Mouse (Mus musculus) midbrain, embryonic 10.5 days (tissue): ENCODE measurements at regions not wholly inside any gene's neighbourhood (a gene's known extent, or its start where the extent isn't known, plus 50 kb on each side); places are given as distances from the start of the nearest gene placed in this dataset.

Experiments
- DNase-seq: peaks from one replicate; pipeline ENCODE4 v3.0.0-alpha.2; 2017; ENCODE audit warnings: low spot score
- H3K27ac ChIP-seq: fragments of 300-500 bp; sonication (generic); replicated peaks from 2 replicates; pipeline ENCODE4 v1.5.1; 2016; ENCODE audit warnings: mild to moderate bottlenecking
- H3K27me3 ChIP-seq: fragments of 300-500 bp; sonication (generic); 2 replicates; pipeline ENCODE4 v1.6.1; 2016; ENCODE audit warnings: low read depth, mild to moderate bottlenecking; ENCODE audit not compliant: poor library complexity, severe bottlenecking
- H3K36me3 ChIP-seq: fragments of 300-500 bp; sonication (generic); 2 replicates; pipeline ENCODE4 v1.6.1; 2016; ENCODE audit warnings: mild to moderate bottlenecking, moderate library complexity
- H3K4me1 ChIP-seq: fragments of 300-500 bp; sonication (generic); 2 replicates; pipeline ENCODE4 v1.6.1; 2016
- H3K4me3 ChIP-seq: fragments of 300-500 bp; sonication (generic); 2 replicates; pipeline ENCODE4 v1.5.1; 2016; ENCODE audit warnings: mild to moderate bottlenecking, moderate library complexity
- H3K9me3 ChIP-seq: fragments of 300-500 bp; sonication (generic); replicated peaks from 2 replicates; pipeline ENCODE4 v1.6.1; 2016; ENCODE audit warnings: mild to moderate bottlenecking
- WGBS: fragments of 180-500 bp; shearing (Covaris S2); methylation state at CpG from one replicate; pipeline ENCODE4 v1.1.7; 2016; 5-methylcytosine and 5-hydroxymethylcytosine counted together

GRCm38 (mm10) chr7:124785896-124786295, 658.6 kb upstream of the Kdm8 start:
- Histone ChIP-seq H3K27ac (no peak overlapping the region), H3K27me3 (no peaks in the 10 kb centered on the region), H3K4me1 (no peaks in the 10 kb centered on the region), H3K4me3 (no peak overlapping the region), H3K36me3 (no peaks in the 10 kb centered on the region), H3K9me3 (no peaks in the 10 kb centered on the region)
- 88% methylated on average over 8 of the region's 8 CpGs for WGBS
- DNase-seq: no peak

- no peaks in the 10 kb centered on the region for H3K9me3 ChIP-seq
- no peaks in the 10 kb centered on the region for H3K27me3 ChIP-seq
- H3K4me3 ChIP-seq: no peak overlapping the region
- no peak for DNase-seq
- 85% methylated on average over 3 of the region's 3 CpGs for WGBS
- no peaks in the 10 kb centered on the region for H3K36me3 ChIP-seq
- no peaks in the 10 kb centered on the region for H3K4me1 ChIP-seq
- H3K27ac ChIP-seq: no peak overlapping the region
Observed at GRCm38 (mm10) chr7:124788781-124789180, 655.7 kb upstream of the Kdm8 start.

GRCm38 (mm10) chr7:124803101-124803500, 641.4 kb upstream of the Kdm8 start:
- WGBS: 82% methylated on average over 3 of the region's 3 CpGs
- Histone ChIP-seq H3K27ac (no peak overlapping the region), H3K4me1 (no peaks in the 10 kb centered on the region), H3K27me3 (no peaks in the 10 kb centered on the region), H3K4me3 (no peak overlapping the region), H3K36me3 (no peaks in the 10 kb centered on the region), H3K9me3 (no peaks in the 10 kb centered on the region)
- DNase-seq: no peak

GRCm38 (mm10) chr7:124834692-124835091, 609.8 kb upstream of the Kdm8 start:
- Histone ChIP-seq H3K27ac (no peak overlapping the region), H3K4me1 (no peaks in the 10 kb centered on the region)
- DNase-seq: no peak

GRCm38 (mm10) chr7:124836531-124836930, 607.9 kb upstream of the Kdm8 start:
- Histone ChIP-seq H3K4me3 (no peak overlapping the region), H3K36me3 (no peaks in the 10 kb centered on the region), H3K9me3 (no peaks in the 10 kb centered on the region), H3K27ac (no peak overlapping the region), H3K27me3 (no peaks in the 10 kb centered on the region), H3K4me1 (no peaks in the 10 kb centered on the region)
- WGBS: 88% methylated on average over 3 of the region's 3 CpGs
- DNase-seq: no peak

More at GRCm38 (mm10) chr7:124834692-124835091, 609.8 kb upstream of the Kdm8 start:
- Histone ChIP-seq H3K4me3 (no peak overlapping the region), H3K36me3 (no peaks in the 10 kb centered on the region), H3K9me3 (no peaks in the 10 kb centered on the region), H3K27me3 (no peaks in the 10 kb centered on the region)

GRCm38 (mm10) chr7:124855056-124855455, 589.4 kb upstream of the Kdm8 start:
- 91% methylated on average over 5 of the region's 5 CpGs for WGBS
- H3K4me3 ChIP-seq: no peak overlapping the region
- no peak for DNase-seq
- no peak overlapping the region for H3K27ac ChIP-seq
- no peaks in the 10 kb centered on the region for H3K36me3 ChIP-seq
- H3K27me3 ChIP-seq: no peaks in the 10 kb centered on the region
- H3K4me1 ChIP-seq: no peaks in the 10 kb centered on the region
- no peaks in the 10 kb centered on the region for H3K9me3 ChIP-seq

- no peak for DNase-seq
- no peaks in the 10 kb centered on the region for H3K4me1 ChIP-seq
- 0 out of 2 replicates have a peak, but pooled peaks cover 3% of the 10 kb centered on the region for H3K9me3 ChIP-seq
- H3K36me3 ChIP-seq: no peaks in the 10 kb centered on the region
- 90% methylated on average over 3 of the region's 3 CpGs for WGBS
- no peaks in the 10 kb centered on the region for H3K27me3 ChIP-seq
- H3K27ac ChIP-seq: no peak overlapping the region
- no peak overlapping the region for H3K4me3 ChIP-seq
Observed at GRCm38 (mm10) chr7:124857106-124857505, 587.4 kb upstream of the Kdm8 start.

- 98% methylated on average over 2 of the region's 2 CpGs for WGBS
- H3K27ac ChIP-seq: no peak overlapping the region
- no peak for DNase-seq
- no peaks in the 10 kb centered on the region for H3K27me3 ChIP-seq
- H3K4me1 ChIP-seq: no peaks in the 10 kb centered on the region
- H3K36me3 ChIP-seq: no peaks in the 10 kb centered on the region
- no peak overlapping the region for H3K4me3 ChIP-seq
- H3K9me3 ChIP-seq: 0 out of 2 replicates have a peak, but pooled peaks cover 6% of the 10 kb centered on the region
Observed at GRCm38 (mm10) chr7:124861397-124861796, 583.1 kb upstream of the Kdm8 start.

GRCm38 (mm10) chr7:124868133-124868603, 576.3 kb upstream of the Kdm8 start:
- WGBS: 79% methylated on average over 6 of the region's 6 CpGs
- no peaks in the 10 kb centered on the region for H3K4me1 ChIP-seq

GRCm38 (mm10) chr7:124868621-124869020, 575.9 kb upstream of the Kdm8 start:
- Histone ChIP-seq H3K27me3 (no peaks in the 10 kb centered on the region), H3K4me1 (no peaks in the 10 kb centered on the region), H3K27ac (no peak overlapping the region), H3K9me3 (no peaks in the 10 kb centered on the region), H3K36me3 (no peaks in the 10 kb centered on the region), H3K4me3 (no peak overlapping the region)
- DNase-seq: no peak
- 90% methylated on average over 3 of the region's 3 CpGs for WGBS

More at GRCm38 (mm10) chr7:124868133-124868603, 576.3 kb upstream of the Kdm8 start:
- no peak for DNase-seq
- H3K27me3 ChIP-seq: no peaks in the 10 kb centered on the region
- H3K27ac ChIP-seq: no peak overlapping the region
- no peak overlapping the region for H3K4me3 ChIP-seq
- no peaks in the 10 kb centered on the region for H3K36me3 ChIP-seq
- H3K9me3 ChIP-seq: no peaks in the 10 kb centered on the region

- Histone ChIP-seq H3K4me1 (no peaks in the 10 kb centered on the region), H3K36me3 (no peaks in the 10 kb centered on the region), H3K27ac (no peak overlapping the region), H3K9me3 (no peaks in the 10 kb centered on the region), H3K4me3 (no peak overlapping the region), H3K27me3 (no peaks in the 10 kb centered on the region)
- no peak for DNase-seq
- WGBS: 92% methylated on average over 6 of the region's 6 CpGs
Observed at GRCm38 (mm10) chr7:124880771-124881170, 563.7 kb upstream of the Kdm8 start.

- no peaks in the 10 kb centered on the region for H3K36me3 ChIP-seq
- no peaks in the 10 kb centered on the region for H3K27me3 ChIP-seq
- peaks cover 10% of the 10 kb centered on the region for H3K9me3 ChIP-seq
- no peak overlapping the region for H3K27ac ChIP-seq
- no peak overlapping the region for H3K4me3 ChIP-seq
- H3K4me1 ChIP-seq: peaks cover 12% of the 10 kb centered on the region
- WGBS: 77% methylated on average over 5 of the region's 5 CpGs
- no peak for DNase-seq
Observed at GRCm38 (mm10) chr7:124907233-124907632, 537.2 kb upstream of the Kdm8 start.

- no peaks in the 10 kb centered on the region for H3K27me3 ChIP-seq
- H3K4me1 ChIP-seq: peaks cover 12% of the 10 kb centered on the region
- no peaks in the 10 kb centered on the region for H3K36me3 ChIP-seq
- H3K27ac ChIP-seq: no peak overlapping the region; the same call in 1 of the 2 replicates
- DNase-seq: no peak
- peaks cover 8% of the 10 kb centered on the region for H3K9me3 ChIP-seq
- 51% methylated on average over 5 of the region's 5 CpGs for WGBS
- H3K4me3 ChIP-seq: no peak overlapping the region
Observed at GRCm38 (mm10) chr7:124907662-124908296, 536.7 kb upstream of the Kdm8 start.
